Mouse (Mus musculus) megakaryocyte progenitor cell, adult 5-6 weeks (primary cell): ENCODE measurements around the gene Slc16a4. TPM values are rescaled to one million over a fixed set of nuclear protein-coding genes. Genes with fewer than 3 reads are reported as not detected.

Experiments used
- ATAC-seq: replicated peaks from 2 replicates; pipeline ENCODE4 v1.8.0; 2016; ENCODE audit warnings: mild to moderate bottlenecking, moderate TSS enrichment, inconsistent platforms; ENCODE audit not compliant: poor library complexity
- total RNA-seq, 2 experiments: library from RNA; stranded (forward) in 1 of 2; stranded (reverse) in 1 of 2; fragments of 157-497, 149-512 nt in 1 of 2; fragments of 200-1000 nt in 1 of 2; gene quantifications; 2 replicates each; pipeline versions ENCODE4 v1.2.3 to v1.2.4; 2015 to 2017

Gene Slc16a4
- 0.35 TPM in 1 of 2 replicates, not detected in the other for total RNA-seq (2015)
- 0.37 TPM in 1 of 2 replicates, not detected in the other for total RNA-seq (2017)

GRCm38 (mm10) chr3:107290764-107291381 is at the start of gene Slc16a4:
Gene Slc16a4, plus strand, starts transcription at chr3:107291230.
- ATAC-seq: no peak

DNA sequence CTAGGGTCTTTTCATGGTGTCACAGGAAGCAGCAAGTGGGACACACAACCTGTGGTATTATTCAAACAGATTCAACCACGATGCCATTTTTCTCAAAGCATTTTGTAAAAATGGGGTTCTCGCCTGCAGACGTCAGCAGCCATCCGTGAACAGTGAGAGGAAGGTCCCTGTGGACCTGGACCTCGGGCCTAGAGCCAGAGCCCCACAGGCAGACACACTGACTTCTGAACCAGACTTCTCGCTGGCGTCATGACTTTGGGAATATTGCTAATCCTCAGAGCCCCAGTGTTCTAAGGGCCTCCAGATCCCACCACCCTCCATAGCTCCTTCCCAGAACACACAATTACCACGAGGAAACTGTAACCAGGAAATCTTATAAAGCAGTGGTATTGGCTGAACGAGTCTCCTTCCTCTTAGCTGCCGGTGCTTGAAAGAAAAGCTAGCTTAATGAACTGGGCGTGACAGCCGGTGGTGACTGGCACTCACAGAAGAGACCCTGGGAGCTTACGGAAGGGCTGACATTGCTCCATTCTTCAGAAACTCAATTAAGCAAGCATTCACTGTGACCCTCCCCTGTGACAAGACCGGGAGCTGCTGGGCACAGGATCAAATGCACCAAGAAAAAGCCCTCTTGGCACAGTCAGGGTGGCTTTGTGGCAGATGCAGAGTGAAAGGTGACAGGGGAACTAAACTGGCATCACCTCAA is 49.5 kb upstream of the Slc16a4 start:
- peak; percentile 64 for ATAC-seq

GRCm38 (mm10) chr3:107246876-107247275 is 44.2 kb upstream of the Slc16a4 start:
- no peak for ATAC-seq

DNA sequence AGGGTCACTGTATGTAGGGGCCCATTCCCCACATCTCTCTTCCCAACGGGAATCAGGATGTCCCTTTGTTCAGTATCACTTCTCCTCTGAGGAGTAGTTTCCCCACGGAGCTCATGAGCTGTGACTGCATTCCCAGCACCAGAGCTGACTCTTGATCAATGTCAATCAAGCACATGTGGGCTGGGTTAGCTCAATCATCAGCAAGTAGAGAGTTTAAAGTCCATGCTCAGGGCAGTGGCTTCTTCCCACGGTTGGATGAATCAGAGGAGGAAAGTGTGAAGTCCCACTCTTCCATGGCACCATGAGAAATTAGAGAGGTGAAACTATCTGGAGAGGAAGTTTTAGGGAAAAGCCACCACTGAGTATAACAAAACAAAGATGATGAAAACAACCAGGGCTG is 42.0 kb upstream of the Slc16a4 start:
- ATAC-seq: no peak

DNA sequence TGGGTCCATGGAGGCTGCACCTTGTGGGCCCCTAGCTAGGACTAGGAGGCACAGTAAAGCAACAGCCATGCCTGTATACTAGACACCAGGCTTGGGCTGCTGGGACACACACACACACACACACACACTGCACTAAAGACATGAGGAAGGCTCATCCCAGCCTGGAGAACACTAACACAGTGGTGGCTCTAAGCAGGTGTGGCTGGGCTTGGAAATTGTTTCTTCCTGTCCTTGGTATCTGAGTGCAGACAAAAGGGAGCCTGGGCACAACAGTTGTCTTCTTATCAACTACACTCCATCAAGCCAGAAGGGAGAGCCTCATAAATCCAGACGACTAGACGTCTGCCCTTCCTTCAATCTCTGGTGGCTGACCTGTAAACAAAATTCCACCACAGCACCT is 40.7 kb upstream of the Slc16a4 start:
- no peak for ATAC-seq

DNA sequence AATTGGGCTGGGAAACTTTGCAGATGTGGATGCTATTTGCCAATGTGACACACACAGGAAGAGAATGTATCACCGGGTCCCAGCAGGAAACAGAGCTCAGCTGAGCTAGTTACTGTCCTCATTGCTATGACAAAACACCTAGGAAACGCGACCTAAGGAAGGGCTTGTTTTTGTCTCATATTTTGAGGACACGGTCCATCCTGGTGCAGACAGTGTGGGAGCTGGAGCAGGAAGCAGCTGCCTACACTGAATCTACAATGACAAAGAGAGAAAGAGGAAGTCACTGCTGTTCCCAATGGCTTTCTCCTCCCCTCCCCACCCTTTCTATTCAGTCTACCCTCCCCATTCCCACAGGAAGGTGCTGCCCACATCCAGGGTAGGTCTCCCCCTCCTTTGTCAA is 39.0 kb upstream of the Slc16a4 start:
- peak; percentile 77 for ATAC-seq

GRCm38 (mm10) chr3:107253925-107254324 is 37.1 kb upstream of the Slc16a4 start:
- ATAC-seq: no peak

DNA sequence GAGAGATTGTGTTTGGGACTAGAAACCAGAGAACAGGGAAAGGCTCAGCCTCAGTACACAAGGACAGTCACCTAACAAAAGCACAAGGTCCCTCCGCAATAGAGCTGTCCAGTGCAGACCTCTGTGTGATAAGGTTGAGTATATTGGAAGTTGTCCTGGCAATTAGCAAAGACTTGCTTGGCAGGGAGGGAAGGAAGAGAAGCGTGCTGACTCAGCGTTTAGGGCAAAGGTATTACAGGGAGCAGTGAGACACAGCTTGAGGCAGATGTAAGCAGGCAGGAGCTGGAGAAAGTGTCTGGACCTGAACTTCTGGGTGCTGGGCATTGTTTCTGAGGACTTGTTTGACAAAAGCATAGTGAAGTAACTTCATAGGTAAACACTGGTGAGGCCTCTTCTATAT is 35.0 kb upstream of the Slc16a4 start:
- no peak for ATAC-seq

DNA sequence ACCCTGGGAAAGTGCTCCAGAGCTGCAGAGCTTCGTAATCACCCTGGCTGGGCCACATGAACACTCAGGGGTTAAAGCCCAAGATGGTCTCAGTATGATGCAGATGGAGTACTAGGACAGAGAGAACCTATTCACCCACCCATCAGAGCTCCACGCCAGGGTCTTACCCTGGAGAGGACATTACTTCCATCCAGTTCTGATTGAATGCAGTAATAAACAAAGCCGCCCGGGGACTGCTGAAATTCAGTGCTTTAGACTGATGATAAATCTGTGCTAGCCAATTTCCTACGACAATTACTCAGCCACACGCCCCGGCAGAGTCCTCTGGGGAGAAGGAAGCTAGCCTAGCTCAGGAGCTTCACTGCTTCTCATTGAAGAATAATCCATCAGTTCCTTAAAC is 34.3 kb upstream of the Slc16a4 start:
- ATAC-seq: no peak

DNA sequence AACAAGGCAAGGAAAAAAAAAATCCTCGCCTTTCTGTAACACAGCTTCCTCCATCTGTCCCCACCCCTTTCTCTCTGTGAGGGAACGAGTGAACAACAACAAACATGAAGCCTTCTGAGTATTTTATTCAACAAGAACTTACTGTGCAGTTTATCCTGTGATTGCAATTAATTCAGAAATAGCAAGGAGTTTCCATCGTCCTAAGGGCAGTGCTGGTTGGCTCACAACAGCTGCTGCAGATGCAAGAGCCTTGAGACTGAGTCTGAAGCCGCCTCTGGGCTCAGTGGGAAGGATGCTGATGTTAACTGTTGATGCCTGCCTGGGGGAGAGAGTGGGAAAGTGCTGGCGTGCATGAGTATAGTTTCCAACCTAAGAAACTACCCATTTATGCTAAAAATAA is 33.1 kb upstream of the Slc16a4 start:
- no peak for ATAC-seq

DNA sequence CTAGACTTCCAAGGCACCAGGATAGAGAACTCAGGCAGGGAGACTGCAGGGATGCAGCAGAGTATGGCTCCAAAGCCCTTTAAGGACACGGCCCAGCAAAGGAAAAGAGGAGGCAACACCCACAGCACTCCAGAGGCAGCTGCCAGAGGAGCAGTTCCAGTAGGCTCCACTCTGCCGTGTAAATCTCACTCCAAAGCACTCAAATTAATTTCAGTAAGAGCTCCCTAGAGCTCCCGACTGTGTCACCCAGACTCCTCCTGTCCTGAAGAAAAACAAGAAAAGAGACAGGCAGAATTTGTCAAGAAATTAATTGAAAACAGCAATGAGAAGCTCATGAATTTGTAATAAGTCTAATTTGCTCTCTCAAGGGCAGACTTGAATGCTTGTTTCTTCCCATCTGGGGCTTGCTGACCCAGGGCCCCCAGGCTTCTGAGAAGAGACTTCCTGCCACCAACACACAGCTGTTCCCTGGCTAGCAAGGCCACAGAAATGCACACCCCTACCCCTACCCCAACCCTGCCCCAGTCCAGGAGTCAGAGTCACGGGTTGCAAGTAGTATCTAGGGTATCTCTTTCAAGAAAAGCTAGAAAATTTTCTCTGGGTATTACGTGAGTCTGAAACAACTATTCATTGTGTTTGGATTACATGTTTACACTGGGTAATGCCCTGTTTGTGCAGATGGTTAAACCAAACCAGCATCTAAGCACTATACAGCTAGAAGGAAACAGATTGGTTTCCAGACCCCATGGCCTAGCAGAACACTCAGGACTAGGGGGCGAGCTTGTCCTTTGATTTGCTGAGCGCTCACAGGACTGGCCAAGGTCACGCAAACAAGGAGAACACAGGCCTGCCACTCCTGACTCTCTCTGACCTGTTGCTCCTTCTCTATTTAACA is 29.8 kb upstream of the Slc16a4 start:
- ATAC-seq: no peak

DNA sequence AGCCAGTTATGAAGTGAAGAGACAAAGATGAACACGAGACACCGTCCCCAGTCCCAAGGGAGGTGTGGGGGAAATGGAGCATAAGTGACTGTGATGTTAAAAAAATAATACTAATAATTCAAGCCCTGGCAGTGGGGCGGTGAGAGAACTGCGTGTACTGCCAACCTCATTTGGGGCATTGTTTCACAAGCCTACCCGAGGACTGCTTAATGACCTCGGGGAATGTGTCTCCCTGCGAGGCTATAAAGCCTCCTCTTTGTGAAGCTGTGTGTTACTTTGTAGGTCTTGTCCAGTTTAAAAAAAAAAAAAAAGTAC is 29.2 kb upstream of the Slc16a4 start:
- no peak for ATAC-seq

DNA sequence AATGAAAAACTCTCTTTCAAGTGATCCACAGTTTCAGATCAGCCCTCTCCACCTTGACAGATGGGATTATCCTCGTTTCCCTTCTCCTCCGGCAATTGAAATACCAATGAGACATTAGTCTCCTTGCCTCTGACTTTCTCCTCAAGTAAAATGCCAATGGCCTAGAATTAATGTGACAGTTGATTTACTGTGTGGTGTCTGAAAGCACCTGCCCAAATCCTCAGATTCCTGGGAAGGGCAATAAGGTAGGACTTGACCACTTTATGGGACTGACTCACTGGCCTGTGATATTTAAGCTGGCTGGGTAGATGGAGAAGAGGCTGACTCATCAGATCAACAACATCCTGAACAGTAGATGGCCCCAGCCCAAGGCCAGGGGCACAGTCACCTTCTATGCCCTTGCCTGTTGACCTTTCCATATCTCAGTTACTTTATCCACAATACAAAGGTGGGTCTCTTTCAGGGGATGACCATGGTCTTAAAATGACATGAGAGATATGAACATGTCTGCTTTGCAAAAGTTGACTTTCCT is 24.1 kb upstream of the Slc16a4 start:
- ATAC-seq: no peak

DNA sequence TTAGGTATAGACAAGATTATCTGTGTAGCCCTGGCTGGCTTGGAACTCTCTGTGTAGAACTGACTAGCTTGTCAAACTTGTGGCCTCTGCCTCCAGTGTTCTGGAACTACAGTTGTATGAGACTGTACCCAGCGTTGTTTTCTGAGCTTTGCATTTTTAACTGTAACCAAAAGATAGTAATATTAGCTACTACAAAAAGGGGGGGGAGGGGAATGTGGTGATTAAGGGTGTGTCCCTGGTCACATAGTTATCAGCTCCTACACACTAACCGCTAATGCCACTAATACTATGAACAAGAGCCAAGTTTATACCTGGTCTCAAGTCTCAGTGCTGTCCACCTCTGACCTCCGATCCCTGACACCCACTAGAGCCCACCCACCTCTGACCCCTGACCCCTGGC is 18.6 kb upstream of the Slc16a4 start:
- ATAC-seq: peak; percentile 62

DNA sequence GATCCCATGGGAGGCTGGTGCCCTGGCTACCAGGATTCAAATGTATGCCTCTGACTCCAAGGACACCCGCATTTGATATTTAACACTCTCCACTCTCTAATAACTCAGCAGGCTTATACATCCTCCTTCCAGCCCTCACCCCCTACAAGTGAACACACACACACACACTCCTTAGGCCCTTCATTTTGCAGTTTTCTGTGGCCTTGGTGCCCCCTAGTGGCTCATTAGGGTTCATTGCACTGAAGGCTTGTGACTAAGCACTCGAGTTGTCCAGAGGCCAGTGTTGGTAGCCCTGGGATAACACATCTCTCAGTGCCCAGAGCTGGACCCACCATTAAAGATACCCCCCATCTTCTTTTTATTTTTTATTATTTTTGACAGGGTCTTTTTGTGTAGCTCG is 17.2 kb upstream of the Slc16a4 start:
- ATAC-seq: peak; percentile 88

- ATAC-seq: no peak
These were observed 15.7 kb upstream of the Slc16a4 start for GRCm38 (mm10) chr3:107275351-107275750.

DNA sequence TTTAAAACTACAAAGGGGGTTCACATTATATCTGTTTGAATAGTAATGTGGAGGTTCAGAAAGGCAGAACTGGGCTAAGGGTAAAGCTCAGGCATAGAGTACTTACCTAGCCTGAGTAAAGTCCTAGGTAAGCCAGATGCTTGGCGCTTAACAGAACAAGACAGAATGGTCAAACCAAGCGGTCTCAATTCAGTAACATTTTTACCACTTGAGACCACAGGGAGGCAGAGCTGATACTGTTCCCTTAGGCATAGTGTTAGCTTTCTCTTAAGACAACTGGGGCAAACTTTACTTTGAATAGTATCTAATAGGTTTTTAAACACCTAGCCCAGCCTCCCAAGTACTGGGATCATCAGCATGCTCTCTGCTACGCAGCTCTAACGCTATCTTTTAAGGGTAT is 15.0 kb upstream of the Slc16a4 start:
- ATAC-seq: no peak

GRCm38 (mm10) chr3:107276626-107277025 is 14.4 kb upstream of the Slc16a4 start:
- ATAC-seq: no peak

- peak; percentile 90 for ATAC-seq
These were observed 12.4 kb upstream of the Slc16a4 start, which contains the start of gene Lamtor5 for GRCm38 (mm10) chr3:107278479-107279269. Gene Lamtor5, plus strand, starts transcription at chr3:107278858.

GRCm38 (mm10) chr3:107286123-107286522 is 4.9 kb upstream of the Slc16a4 start:
- no peak for ATAC-seq

DNA sequence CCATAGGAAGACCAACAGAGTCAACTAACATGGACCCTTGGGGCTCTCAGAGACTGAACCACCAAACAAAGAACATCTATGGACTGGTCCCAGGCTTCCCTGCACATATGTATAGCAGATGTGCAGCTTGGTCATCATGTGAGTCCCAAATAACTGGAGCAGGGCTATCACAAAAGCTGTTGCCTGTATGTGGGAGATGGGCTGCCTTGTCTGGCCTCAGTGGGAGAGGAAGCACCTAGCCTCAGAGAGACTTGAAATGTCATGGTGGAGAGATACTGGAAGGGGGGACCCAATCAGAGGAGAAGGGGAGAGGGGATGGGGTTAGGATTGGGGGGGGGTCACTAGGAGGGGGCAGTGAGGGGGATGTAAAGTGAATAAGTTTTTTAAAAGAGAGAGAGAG is 3.7 kb upstream of the Slc16a4 start:
- ATAC-seq: no peak
